Mouse (Mus musculus) embryo, embryonic 11.5 days (tissue): ENCODE results near the gene Arhgef28.

ENCODE experiments used
- DNase-seq: peaks from one replicate; pipeline ENCODE4 v3.0.0-alpha.2; 2012; ENCODE audit warnings: low read depth, low spot score

Gene Arhgef28

DNA sequence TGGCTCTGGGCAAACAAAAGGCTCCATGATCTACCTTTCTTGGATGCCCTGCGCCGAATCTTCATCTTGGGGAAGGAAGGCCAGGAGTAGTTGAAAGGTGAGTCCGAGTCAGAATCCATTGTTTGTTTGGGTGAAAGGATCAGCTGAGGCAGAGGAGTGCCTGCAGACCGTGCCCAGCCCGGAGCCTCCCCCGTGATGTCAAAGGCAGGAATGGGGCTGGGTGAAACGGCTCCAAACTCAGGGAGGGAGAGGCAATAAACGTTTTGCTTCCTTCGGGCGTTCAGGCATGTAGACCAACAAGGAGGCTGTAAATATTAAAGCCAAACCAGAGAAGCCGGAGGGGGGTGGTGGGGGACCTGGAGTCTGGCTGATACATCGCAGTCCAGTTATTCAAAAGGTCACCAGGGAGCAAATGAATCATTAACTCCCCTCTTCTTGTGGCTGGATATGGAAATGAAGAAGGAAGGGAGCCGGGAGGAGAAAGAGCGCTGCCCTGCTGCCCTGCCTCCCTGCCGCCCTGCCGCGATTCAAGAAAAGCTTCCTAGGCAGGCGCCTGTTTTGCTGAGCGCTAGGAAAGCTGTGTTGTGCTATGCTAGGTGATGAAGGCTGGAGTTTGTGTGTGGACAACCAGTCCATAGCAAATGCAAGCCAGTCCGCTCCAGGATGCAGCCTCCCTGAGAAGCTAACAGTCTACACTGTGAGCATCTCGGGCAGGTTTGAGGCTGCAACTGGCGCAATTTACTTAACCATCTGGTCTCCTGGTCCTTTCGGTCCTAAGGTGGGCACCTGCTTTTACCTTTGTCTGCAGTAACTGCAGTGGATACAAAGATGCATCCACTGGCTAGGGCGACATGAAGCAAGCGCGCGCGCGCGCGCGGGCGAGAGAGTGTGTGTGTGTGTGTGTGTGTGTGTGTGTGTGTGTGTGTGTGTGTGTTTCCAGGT, 190.0 kb downstream of the Arhgef28 start:
- no peak for DNase-seq

DNA sequence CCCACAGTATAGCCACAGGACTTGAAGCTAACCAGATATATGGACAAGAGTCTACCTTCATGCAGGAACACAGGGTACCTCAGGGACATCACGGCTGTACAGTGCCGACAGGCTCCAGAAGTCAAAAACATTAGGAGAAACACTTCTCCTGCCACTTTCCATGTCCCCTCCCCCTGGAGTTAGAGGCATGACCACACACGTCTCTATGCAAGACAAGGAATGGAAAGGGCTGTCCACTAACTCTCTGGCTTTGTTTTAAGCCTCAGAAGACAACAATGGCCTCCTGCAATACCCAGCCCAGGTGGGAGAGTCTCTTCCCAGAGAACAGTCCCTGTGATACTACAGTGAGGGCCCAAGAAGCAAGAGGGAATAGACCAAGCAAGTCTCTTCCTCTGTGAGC, 191.3 kb downstream of the Arhgef28 start:
- DNase-seq, result no peak

DNA sequence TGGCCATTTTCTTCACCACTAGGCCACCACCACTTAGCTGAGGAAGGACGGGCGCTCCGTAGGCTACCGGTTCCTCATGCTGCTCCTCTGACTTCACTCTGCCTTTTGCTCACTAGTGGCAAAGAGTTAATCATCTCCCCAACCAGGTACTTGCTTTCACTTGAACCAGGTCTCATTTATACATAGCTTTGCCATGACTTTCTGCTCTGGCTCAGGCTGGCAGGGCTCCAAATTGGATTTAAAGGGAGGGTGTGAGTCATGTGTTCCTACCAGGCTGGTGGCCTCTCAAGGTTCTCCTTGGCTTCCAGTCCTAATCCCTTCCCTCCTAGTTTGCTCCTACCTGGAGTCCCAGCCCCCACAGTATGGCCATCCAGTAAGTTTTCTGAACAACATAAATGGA, 192.5 kb downstream of the Arhgef28 start:
- no peak for DNase-seq

DNA sequence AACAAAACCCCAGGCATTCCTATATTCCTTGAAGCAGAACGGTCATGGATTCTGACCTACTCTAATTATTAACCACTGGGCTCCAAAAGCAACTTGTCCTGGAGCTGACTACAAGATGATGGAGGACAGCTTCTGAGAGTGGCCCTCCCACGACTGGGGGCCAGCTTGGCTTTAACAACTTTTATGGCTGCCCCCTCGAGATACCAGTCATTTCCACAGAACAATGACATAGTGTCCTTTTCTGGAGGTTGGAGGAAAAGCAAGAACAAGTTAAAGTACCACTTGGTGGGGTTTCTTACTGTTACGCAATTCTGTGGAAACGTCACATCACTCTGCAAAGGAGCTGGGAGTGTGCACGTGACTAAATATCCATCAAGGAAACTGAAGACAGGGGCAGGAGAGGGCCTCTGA, 194.3 kb downstream of the Arhgef28 start:
- DNase-seq, result no peak

DNA sequence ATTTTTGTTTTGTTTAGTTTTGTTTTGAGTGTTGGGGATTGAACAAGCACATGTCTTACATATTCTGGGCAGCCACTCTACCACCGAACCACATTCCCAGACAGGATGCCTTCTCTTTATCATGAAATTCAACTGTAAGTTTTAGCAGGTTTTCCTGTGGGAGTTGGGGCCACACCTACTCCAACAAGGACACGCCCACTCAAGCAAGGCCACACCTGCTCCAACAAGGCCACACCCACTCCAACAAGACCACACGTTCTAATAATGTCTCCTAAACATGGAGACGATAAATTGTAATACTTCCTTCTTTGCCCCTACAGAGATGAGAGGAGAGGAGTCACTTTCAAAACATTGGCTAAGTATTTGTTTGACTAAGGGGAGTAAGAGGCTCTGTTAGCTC, 197.2 kb downstream of the Arhgef28 start:
- DNase-seq, result no peak

DNA sequence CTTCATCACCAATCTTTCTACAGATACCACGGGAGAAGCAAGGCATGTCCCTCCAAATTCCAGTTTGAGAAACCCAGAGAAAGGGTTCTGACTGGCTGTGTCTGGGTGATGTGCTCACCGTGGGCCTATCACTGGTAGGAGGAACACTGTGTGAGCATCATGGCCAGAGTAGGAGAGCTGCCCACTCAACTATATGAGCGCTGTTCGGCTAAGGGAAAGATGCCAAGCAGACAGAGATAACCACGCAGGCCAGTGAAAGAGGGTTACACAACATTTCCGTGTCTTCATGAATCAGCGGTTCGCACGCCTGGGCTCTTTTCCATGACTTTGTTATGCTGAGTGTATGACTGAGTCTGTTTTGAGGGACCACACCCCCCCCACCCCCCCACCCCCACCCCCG, 197.7 kb downstream of the Arhgef28 start:
- no peak for DNase-seq

DNA sequence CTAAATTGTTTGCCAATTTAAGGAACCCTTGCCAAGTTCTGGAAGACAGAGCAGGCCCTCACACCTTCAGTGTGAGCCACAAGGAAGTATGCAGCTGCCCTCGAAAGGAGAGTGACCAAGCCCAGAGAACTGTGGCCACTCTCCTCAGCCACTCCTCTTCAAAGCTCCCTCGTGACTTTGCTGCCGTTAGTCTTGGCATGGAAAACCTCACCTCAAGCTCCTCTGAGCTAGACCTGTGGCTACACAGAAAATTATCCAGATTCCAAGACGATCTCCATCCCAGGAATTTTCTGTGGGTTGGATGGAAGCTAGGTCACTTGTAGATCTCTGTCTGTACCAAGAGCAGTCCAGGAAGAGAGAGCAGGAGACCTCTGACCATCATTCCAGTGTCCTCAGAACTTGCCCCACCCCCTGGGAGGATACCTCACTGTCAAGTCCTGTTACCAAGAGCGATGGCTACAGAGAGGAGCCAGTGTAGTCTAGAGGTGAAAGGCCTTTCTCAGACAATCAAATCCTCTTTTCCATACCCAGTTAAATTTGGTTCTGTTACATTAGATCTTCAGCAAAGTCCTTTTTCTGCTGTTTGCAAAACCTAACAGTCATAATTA, 200.5 kb downstream of the Arhgef28 start:
- no peak for DNase-seq

DNA sequence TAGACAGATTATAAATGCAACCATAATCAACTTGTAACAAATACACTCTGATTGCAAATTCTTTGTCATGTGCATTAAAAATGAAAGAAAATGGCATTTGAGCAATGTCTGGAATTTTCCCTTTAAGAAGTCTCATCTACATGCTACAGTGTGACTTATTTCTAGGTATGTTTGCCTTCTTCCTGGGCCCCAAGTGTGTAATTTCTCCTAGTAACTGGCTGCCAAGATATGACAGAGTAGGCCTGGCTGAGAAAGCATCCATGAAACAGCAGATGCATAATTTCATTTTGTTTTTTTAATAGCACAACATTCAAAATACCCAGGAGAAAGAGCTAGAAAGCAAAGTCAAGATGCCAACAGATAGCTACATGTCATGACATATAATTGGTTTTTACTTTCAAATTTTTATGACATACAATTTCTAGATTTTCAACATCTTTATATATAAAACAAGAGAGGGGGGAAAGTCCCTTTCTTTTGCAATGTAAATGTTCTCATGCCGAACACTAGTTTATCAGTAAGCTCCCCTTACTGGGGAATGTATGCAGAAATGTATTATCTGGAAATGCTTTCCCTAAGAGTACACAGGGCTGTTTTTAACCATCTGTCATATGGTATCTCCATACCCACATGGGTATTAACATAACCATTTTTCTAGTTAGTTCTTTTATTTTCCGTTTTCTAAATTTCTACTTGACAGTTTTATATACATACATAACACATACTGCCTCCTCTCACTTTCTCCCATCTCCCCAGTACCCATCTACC, 201.4 kb downstream of the Arhgef28 start:
- DNase-seq, result no peak

DNA sequence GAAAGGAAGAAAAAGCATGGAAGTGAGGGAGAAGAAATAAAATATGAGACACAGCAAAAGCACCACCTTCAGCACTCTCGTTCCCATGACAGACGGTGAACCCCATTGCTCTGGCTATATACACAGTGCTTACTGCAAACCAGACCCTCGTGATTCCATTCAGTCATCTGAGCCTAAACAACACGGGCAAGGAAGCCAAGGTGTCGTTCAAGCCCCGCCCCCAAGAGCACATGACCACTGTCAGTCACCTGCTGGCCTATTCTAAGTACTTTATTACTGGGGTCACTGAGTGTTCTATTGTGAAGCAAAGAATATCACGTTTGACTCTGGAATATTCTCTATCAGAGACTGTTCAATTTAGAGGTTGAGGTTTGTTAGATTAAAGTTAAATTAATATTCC, 202.5 kb downstream of the Arhgef28 start:
- no peak for DNase-seq

DNA sequence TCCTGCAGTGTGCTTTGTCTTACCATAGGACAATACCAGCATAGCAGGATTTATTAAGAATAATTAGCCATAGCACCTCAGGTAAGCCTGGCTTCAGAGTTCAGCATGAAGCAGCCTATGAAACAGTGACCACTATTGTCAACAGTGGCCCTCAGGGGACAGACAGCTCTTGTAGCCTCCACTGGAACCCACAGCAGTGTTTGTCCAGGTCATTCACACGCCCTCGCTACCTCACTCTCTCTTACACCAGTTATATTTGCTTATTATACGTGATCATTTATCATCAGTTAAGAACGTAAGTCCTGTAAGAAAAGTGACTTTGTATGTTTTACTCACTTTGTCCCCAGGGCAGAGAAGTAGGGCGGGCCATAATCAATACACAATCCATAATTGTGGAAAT, 203.6 kb downstream of the Arhgef28 start:
- no peak for DNase-seq

DNA sequence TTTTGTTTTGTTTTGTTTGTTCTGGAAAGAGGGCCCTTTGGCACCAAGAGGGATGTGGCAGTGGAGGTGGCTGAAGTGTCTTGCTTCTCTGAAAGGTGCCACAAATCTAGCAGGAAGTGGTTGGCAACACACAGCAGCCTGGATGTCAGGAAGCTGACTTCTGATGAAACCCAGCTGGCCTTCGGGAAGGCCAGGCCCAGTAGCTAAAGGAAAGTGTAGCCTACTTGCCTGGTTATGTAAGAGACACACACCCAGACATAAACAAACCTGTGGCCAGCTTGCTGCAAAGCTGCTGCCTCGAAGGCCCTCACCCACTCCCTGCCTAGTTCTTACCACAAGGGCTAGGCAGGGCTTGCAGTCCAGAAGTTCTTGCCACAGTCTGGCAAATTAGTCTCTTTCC, 204.1 kb downstream of the Arhgef28 start:
- DNase-seq, result no peak

DNA sequence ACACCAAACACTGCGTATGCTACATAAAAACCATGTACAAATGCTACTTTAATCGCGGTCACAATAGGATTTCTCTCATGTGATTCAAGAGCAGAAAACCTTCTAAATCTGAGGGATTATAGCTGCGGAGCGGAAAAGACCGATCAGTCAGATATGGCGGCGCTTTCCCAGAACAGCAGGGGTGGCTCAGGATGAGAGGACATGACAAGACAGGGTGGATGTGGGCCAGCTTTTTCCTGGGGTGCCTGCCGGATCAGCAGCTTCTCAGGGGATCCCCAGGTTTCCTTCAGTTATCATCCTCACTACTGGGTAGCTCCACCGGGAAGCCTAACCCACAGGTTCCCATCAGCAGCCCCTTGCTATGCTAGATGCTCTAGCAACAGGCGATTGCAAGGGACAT, 204.5 kb downstream of the Arhgef28 start:
- no peak for DNase-seq

DNA sequence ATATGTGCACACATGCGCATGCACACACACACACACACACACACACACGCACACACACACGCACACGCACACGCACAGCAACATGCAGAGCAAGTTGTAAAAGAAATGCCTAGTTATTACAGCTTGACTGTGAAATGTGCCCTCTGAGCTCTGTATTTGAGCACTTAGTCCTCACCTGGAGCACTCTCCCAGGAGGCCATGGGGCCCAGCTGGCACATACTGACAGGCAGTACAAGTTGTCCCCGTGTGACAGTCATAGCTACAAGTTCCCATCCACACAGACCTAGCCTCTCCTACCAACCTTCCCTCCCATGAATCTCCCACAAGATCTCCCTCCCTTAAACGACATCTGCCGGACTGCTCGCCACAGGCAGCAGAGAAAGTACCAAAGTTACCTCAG, 205.4 kb downstream of the Arhgef28 start:
- no peak for DNase-seq

DNA sequence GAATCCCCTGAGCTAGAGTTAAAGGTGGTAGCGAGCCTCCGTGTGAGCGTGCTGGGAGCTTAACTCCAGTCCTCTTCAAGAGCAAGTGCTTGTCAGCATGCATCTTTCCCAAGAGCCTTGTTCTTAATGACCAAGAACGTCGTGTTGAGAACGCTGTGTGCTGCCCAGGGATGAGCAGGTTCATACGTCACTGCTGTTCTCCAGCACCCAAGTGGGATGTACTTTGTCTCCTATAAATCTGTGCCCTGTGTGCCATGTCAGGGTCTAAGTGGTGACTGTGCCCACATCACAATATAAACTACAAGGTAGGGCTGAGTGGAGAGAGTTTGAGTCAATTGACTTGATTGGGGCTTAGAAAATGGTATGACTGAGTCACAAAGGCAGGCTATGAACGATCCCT, 207.1 kb downstream of the Arhgef28 start:
- DNase-seq, result no peak

DNA sequence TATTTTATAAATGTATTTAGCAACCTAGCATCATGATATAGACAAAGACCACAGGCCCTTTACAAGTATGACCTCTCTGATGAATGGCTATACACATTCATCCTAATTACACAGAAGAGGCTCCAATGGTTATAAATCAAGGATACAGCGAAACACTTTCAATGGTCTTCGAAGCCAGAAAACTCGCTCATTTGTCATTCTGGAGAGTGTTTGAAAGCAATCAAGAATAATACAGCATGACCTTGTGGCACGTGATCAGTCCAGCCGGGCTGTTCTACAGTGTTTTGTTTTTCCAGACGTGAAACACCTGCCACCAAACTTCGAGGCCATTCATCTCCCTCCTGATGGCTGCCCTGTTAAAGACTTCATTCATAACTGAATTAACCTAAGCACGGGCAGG, 207.7 kb downstream of the Arhgef28 start:
- DNase-seq, result peak; percentile 41

DNA sequence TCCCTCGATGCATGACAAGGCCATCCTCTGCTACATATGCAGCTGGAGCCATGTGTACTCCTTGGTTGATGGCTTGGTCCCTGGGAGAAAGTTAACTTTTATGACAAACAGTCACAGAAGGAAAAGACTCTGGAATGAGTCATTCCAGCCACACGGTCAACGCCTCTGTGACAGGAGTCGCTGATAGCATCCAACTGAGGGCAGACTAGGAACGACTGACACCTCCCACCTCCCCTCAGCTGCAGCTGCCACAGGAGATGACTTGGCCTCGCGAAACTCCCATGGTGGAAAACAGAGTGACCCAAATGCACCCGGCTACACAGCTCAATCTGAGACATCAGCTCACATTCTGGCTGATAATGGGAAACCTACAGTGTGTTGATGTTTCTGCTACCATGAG, 215.3 kb downstream of the Arhgef28 start:
- no peak for DNase-seq

DNA sequence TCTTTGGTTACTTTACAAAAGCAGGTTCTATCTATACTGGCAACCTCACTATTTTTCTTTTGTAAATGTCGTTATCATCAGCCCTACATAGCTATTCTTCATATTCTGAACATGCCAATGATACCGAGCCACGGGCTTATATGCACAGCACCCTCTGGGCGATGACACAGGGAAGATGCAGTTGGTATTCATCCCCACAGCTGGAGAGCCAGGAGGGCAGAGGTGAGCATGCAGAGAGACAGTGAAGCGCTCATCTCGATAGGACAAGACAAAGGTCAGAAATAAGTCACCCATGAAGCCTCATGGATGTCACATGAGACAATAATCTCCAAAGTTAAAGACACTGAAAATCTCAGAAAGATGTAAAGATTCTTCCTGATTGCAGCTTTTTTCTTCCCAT, 217.4 kb downstream of the Arhgef28 start:
- no peak for DNase-seq

DNA sequence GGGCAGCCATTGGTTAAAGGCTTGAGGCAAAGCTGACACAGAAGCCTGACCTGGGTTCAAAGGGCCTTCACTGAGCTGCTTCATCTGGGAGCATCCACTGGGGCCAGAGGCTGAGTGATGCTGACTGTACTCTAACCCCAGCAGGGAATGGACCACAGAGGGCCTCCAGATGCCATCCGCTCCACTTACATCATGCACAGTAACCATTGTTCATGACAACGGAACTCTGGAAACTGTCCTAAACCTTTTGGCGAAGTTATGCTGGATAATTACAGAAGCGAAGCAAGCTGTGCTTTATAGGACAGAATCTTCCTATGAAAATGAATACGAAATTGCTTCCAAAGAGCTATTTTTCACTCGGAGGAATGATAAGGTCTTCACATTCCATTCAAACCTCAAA, 219.5 kb downstream of the Arhgef28 start:
- DNase-seq, result no peak

DNA sequence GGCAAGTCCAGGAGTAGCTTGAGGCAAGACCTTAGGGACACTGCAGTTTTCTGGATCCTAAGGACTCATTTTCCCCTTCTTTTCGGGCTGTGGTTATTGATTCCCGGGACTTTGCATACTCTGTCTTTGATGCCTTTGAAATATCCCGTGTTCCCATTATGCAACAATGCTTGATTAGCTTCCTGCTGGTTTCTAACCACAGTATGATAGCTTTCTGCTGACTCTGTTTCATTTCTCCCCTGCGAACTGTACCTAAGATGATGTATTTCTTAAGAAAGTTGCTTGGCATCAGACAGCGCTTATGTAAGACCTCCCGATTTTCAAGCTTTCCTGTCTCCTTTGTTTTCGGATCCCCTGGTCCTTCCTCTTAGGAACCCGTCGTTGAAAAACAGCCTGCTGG, 229.1 kb downstream of the Arhgef28 start:
- no peak for DNase-seq

DNA sequence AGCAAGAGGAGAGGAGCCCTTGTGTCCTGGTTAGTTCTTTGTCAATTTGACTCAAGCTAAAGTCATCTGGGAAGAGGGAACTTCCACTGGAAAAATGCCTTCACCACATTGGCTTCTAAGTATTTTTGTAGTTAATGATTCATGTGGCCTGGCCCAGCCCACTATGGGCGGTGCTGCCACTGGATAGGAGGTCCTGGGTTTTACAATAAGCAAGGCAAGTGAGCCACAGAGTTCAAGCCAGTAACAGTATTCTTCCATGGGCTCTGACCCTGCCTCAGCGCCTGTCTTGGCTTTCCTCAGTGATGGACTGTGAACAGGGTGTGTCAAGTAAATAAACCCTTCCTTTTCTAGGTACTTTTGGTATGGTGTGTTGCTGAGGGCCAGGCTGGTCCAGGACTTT, 229.6 kb downstream of the Arhgef28 start:
- no peak for DNase-seq

DNA sequence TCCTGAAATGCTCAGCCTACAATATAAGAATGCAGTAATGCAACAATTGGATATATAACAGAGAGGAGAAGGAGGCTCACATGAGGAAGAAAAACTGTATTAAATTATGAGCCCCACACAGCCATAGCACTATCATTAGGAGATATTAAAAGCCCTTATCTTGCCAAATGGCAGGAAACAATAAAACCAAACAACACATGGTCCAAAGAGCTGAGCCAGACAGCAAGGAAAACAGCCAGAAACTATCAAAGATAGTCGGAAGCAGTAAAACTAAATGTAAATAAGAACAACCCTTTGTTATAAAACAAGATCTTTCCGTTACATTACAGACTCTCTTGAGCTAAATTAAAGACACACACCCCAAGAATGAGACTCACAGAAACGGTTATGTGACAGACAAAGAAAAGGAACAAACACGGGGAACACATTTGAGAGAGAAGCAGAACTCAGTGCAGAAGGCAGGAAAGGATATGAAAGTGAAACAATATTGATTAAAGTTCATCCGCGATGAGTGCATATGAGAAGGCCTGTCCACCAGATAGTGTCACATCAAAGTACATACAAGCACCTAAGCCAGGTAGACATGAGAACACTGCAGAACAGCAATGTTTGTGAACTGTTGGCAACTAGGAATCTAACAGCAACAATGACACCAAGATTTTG, 231.6 kb downstream of the Arhgef28 start:
- no peak for DNase-seq

DNA sequence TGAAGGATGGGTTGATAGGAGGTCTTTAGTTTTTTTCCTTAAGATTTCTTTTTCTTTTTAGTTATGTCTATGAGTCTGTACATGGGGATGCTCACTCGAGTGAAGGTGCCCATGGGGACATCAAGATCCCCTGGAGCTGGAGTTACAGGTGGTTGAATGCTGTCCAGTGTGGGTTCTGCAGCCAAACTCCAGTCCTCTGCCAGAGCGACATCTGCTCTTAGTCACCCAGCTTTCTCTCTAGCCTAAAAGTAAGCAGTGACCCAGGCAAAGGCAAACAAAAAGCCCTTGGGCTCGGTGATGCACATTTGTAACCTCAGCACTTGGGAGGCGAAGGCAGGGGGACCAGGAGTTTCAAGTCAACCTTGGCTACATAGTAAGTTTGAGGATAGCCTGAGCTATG, 232.3 kb downstream of the Arhgef28 start:
- no peak for DNase-seq
